Mouse (Mus musculus): ENCODE results near the gene Cry2.

Cry2 gene

GRCm38 (mm10) chr2:92365568-92365967 lies 68.3 kb downstream of the Cry2 start:
- peak; percentile 28 for DNase-seq

GRCm38 (mm10) chr2:92364086-92364485 lies 69.8 kb downstream of the Cry2 start:
- DNase-seq: no peak

GRCm38 (mm10) chr2:92362571-92363228 lies 71.1 kb downstream of the Cry2 start:
- DNase-seq: peak; percentile 12

- no peak for DNase-seq
Measured at GRCm38 (mm10) chr2:92361795-92362194, 72.0 kb downstream of the Cry2 start.

- DNase-seq: no peak
Measured at GRCm38 (mm10) chr2:92360893-92361292, 73.0 kb downstream of the Cry2 start.

- DNase-seq: peak; percentile 36
Measured at GRCm38 (mm10) chr2:92360186-92360823, 73.5 kb downstream of the Cry2 start.

- peak; percentile 23 for DNase-seq
Measured at GRCm38 (mm10) chr2:92359301-92359700, 74.5 kb downstream of the Cry2 start.

GRCm38 (mm10) chr2:92354224-92354623 lies 79.6 kb downstream of the Cry2 start:
- DNase-seq: no peak
